In the genomic region with DNA sequence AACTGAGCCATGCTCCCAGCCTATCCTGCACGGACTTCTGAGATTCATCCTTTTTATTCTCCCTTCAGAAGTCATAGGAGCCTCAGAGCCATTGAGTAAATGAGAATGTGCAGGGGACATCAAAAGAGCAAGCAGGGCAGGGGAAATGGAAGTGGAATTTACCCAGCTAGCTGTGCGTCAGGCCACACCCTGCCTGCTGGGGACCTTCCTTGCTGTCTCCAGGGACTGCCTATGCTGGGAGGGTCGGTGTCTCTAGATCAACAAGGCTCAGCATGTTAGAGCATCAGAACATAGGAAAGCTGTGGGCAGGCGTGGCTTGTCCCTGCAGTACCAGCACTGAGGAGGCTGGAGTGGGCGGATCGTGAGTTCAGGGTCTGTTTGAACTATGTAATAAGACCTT, we compare ENCODE assay signal across 14 mouse cellular contexts. TPM values are rescaled to one million over a fixed set of nuclear protein-coding genes. Genes with fewer than 3 reads are reported as not detected.
A peak's percentile ranks its signal among the peaks of the same experiment; 100 is the strongest.
DNase-seq lines count a peak whose midpoint lies in the region; TF ChIP-seq lines count a peak whose summit lies in the region.
"Had no signal": no experiment of that assay in that cellular context is flagged by ENCODE, and none has a peak within 500 bp of the region (broad histone marks: within the 10 kb centered on the region; RNA-seq: fewer than 3 reads in every experiment).

No protein-coding gene starts in this region.

- H3K4me3 ChIP-seq in layer of hippocampus, adult 2 months = no peak overlapping the region
- H3K4me3 ChIP-seq: limb, embryonic 12.5 days; neural tube, embryonic 12.5 days had no signal

- no peak for TF ChIP-seq CTCF in layer of hippocampus, adult 2 months (conservative IDR thresholded peaks at IDR 0.05)

- peak; percentile 36 for DNase-seq in adrenal gland, postnatal 14 days
- no peak for DNase-seq in adrenal gland, postnatal 4 days (ENCODE audit: low spot score in 2 of 2)
- DNase-seq in layer of hippocampus, adult 2 months (ENCODE audit: low spot score in 2 of 2) = no peak
- no peak for DNase-seq in layer of hippocampus, postnatal 36 days
- peak; percentile 27 for DNase-seq in heart, postnatal 4 days
- DNase-seq in lung, postnatal 36 days = peak; percentile 22
- DNase-seq in urinary bladder, postnatal 36 days (ENCODE audit: low spot score in 2 of 2) = no peak
- no peak for DNase-seq in liver
- DNase-seq: cerebellum, postnatal 14 days; midbrain, embryonic 14.5 days; thymus, adult 2 months had no signal

- H3K27ac ChIP-seq in layer of hippocampus, adult 2 months = 0 out of 2 replicates have a peak overlapping the region, but pooled peaks have one; percentile 14
- H3K27ac ChIP-seq: limb, embryonic 12.5 days; neural tube, embryonic 12.5 days had no signal

RNA-seq across cellular contexts. Expression of a gene that starts 42.6 kb away (rescaled TPM):
- 42.4 and 49.2 TPM in 2 replicates for total RNA-seq in adrenal gland, postnatal 14 days (2021)
- total RNA-seq in adrenal gland, postnatal 4 days (2021) = 10 to 100 TPM; 66.5 to 66.9 TPM
- 1 to 10 TPM; 1.6 to 3.6 TPM for total RNA-seq in layer of hippocampus, adult 2 months (2021)
- total RNA-seq in layer of hippocampus, postnatal 36 days (2021) = 1 to 10 TPM; 1.4 to 1.7 TPM
- total RNA-seq in heart, postnatal 4 days (2021) = 100 to 1,000 TPM in 1 of 2 experiments, 10 to 100 TPM in 1; 96.4 to 109 TPM
- total RNA-seq: granulocyte monocyte progenitor cell, adult 5-6 weeks had no signal

Comparison
In these comparisons a context has a peak if more than half of its experiments do, and no peak if none do; other contexts are left out.
1. DNase-seq: peak in adrenal gland, postnatal 14 days (single experiment), heart, postnatal 4 days (single experiment) and lung, postnatal 36 days (single experiment); none in adrenal gland, postnatal 4 days (0 of 2), layer of hippocampus, adult 2 months (0 of 2), layer of hippocampus, postnatal 36 days (0 of 2), urinary bladder, postnatal 36 days (0 of 2) and liver (single experiment).